Mouse (Mus musculus) intestine, embryonic 15.5 days (tissue): ENCODE data around the gene BC004004. TPM values are rescaled to one million over a fixed set of nuclear protein-coding genes. Genes with fewer than 3 reads are reported as not detected.

Experiments
- ATAC-seq: fragments of 200-750 bp; cut with Nextera tagmentation; 2 replicates; pipeline ENCODE4 v1.8.0; 2017; ENCODE audit warnings: moderate TSS enrichment, moderate library complexity
- H3K27ac ChIP-seq: fragments of 300-500 bp; sonication (generic); 2 replicates; pipeline ENCODE4 v1.5.1; 2015; ENCODE audit warnings: mild to moderate bottlenecking, inconsistent platforms
- H3K27me3 ChIP-seq: fragments of 300-500 bp; sonication (generic); replicated peaks from 2 replicates; pipeline ENCODE4 v1.6.1; 2015; ENCODE audit warnings: inconsistent platforms
- H3K36me3 ChIP-seq: fragments of 300-500 bp; sonication (generic); 2 replicates; pipeline ENCODE4 v1.6.1; 2015; ENCODE audit warnings: inconsistent platforms
- H3K4me1 ChIP-seq: fragments of 300-500 bp; sonication (generic); replicated peaks from 2 replicates; pipeline ENCODE4 v1.6.1; 2015; ENCODE audit warnings: inconsistent platforms
- H3K4me2 ChIP-seq: fragments of 300-500 bp; sonication (generic); replicated peaks from 2 replicates; pipeline ENCODE4 v1.6.1; 2015; ENCODE audit warnings: mild to moderate bottlenecking, inconsistent platforms
- H3K4me3 ChIP-seq: fragments of 300-500 bp; sonication (generic); replicated peaks from 2 replicates; pipeline ENCODE4 v1.5.1; 2015; ENCODE audit warnings: inconsistent platforms
- H3K9ac ChIP-seq: fragments of 300-500 bp; sonication (generic); 2 replicates; pipeline ENCODE4 v1.6.1; 2015; ENCODE audit warnings: inconsistent platforms
- H3K9me3 ChIP-seq: fragments of 300-500 bp; sonication (generic); 2 replicates; pipeline ENCODE4 v1.6.1; 2016; ENCODE audit warnings: inconsistent platforms
- WGBS: fragments of 180-500 bp; shearing (Covaris S2); methylation state at CpG from one replicate; pipeline ENCODE4 v1.1.7; 2015; 5-methylcytosine and 5-hydroxymethylcytosine counted together
- polyA plus RNA-seq: library from polyadenylated mRNA; unstranded; fragments of >200 nt; fragmentation: Nextera tagmentation; extraction: Ambion mirVana; gene quantifications from 2 replicates; pipeline ENCODE4 v1.2.1, GENCODE M21; 2015

Gene BC004004
- polyA plus RNA-seq, 1 experiment from 2014 or later = 78.3 TPM

DNA sequence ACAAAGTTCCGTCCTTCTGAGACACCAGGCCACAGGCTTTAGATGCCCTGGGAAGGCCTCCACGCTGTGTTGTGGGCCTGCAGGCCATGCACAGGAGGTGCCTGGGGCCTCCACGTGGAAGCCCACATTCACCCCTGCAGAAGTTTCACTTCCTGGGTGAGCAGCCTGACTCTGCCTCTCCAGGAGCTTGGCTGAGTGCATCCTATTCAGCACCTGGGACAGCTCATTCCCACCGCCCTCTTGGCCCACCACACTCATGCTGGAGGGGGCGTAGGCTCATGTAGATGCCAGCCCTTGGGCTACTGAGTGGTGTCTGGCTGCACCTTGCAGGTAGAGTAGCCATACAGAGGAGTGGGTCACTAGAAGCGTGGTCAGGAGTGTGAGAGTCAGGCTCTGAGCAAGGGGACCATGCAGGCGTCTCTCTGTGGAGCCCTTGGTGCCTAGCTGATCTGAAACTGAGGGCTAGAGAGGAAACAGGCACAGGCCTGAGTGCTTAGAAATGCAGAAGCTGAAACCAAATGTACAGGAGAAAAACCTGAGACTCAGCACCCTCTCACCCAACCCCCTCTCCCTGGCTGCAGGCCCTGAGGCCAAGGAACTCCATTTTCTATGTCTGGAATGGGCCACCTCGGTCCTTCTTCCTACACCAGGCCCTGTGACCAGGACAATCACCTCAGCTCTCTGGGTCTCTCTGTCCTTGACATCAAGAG is 93.5 kb downstream of the BC004004 start:
- Histone ChIP-seq H3K4me2 (no peak overlapping the region), H3K27ac (no peak overlapping the region), H3K4me3 (no peak overlapping the region), H3K9ac (no peak overlapping the region), H3K27me3 (no peaks in the 10 kb centered on the region), H3K4me1 (0 out of 2 replicates have a peak, but pooled peaks cover 5% of the 10 kb centered on the region), H3K9me3 (no peaks in the 10 kb centered on the region), H3K36me3 (no peaks in the 10 kb centered on the region)
- 57% methylated on average over 8 of the region's 8 CpGs for WGBS
- no peak for ATAC-seq

DNA sequence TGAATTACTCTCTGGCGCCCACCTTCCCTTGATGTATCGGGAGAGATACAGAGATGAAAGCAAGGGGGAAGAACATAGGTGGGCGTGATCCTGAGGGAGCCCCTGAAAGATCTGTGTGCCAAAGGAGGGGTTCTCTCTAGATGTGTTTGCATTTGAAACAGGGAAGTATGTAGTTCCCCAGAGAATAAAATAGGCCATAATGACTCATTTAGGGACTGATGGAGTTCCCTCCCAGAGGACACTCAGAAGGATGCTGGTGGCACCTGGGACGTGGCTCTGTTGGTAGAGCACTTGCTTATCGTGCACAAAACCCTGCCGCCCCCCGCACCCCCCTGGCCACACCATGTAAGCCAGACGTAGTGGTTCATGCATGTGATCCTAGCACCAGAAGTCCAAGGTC is 94.5 kb downstream of the BC004004 start:
- Histone ChIP-seq H3K27me3 (no peaks in the 10 kb centered on the region), H3K9me3 (no peaks in the 10 kb centered on the region), H3K36me3 (no peaks in the 10 kb centered on the region), H3K4me1 (0 out of 2 replicates have a peak, but pooled peaks cover 4% of the 10 kb centered on the region), H3K4me3 (no peak overlapping the region), H3K9ac (no peak overlapping the region), H3K27ac (no peak overlapping the region), H3K4me2 (no peak overlapping the region)
- ATAC-seq = no peak
- WGBS = 72% methylated on average over 8 of the region's 8 CpGs

Other genes starting within 250 kb of the BC004004 start
- 485 and 544 TPM in 2 replicates for gene Srsf3, start 236.2 kb upstream of the BC004004 start, polyA plus RNA-seq
- 92.2 and 98.3 TPM in 2 replicates for gene Cdkn1a, start 177.8 kb upstream of the BC004004 start, polyA plus RNA-seq
- gene Rab44, start 154.6 kb upstream of the BC004004 start, polyA plus RNA-seq = 0.53 and 0.61 TPM in 2 replicates
- gene Cpne5, start 30.6 kb upstream of the BC004004 start, polyA plus RNA-seq = 7.5 and 8.3 TPM in 2 replicates
- 154 and 157 TPM in 2 replicates for gene Ppil1, start 4.6 kb upstream of the BC004004 start, polyA plus RNA-seq
- gene Pi16, start 48.9 kb downstream of the BC004004 start, polyA plus RNA-seq = 0.72 and 0.98 TPM in 2 replicates
- gene Mtch1, start 79.1 kb downstream of the BC004004 start, polyA plus RNA-seq = 235 and 275 TPM in 2 replicates
- 10.5 and 12.3 TPM in 2 replicates for gene Fgd2, start 92.1 kb downstream of the BC004004 start, polyA plus RNA-seq
- gene Pim1, start 222.0 kb downstream of the BC004004 start, polyA plus RNA-seq = 13.4 TPM in 2 replicates